Mouse (Mus musculus) forebrain, postnatal 0 days (tissue): Measurements from ENCODE around the gene Exoc3l. TPM values are rescaled to one million over a fixed set of nuclear protein-coding genes. Genes with fewer than 3 reads are reported as not detected.
A peak's percentile ranks its signal among the peaks of the same experiment; 100 is the strongest.

Experiments
- ATAC-seq: fragments of 200-750 bp; cut with Nextera tagmentation; 2 replicates; pipeline ENCODE4 v1.8.0; 2017; ENCODE audit warnings: mild to moderate bottlenecking, moderate library complexity
- DNase-seq: peaks from one replicate; pipeline ENCODE4 v3.0.0-alpha.2; 2015
- H3K27ac ChIP-seq: fragments of 300-500 bp; sonication (generic); 2 replicates; pipeline ENCODE4 v1.5.1; 2014; ENCODE audit warnings: low read depth, mild to moderate bottlenecking, antibody characterized with exemption, low read length, moderate library complexity, mixed read lengths
- H3K27me3 ChIP-seq: fragments of 300-500 bp; sonication (generic); 2 replicates; pipeline ENCODE4 v1.6.1; 2014; ENCODE audit warnings: mild to moderate bottlenecking, low read length, mixed read lengths; ENCODE audit not compliant: insufficient read depth
- H3K36me3 ChIP-seq: fragments of 300-500 bp; sonication (generic); 2 replicates; pipeline ENCODE4 v1.6.1; 2014; ENCODE audit warnings: mild to moderate bottlenecking, moderate library complexity; ENCODE audit not compliant: insufficient read depth
- H3K4me1 ChIP-seq: fragments of 300-500 bp; sonication (generic); 2 replicates; pipeline ENCODE4 v1.6.1; 2014; ENCODE audit warnings: antibody characterized with exemption; ENCODE audit not compliant: insufficient read depth
- H3K4me2 ChIP-seq: fragments of 300-500 bp; sonication (generic); 2 replicates; pipeline ENCODE4 v1.6.1; 2014; ENCODE audit warnings: low read depth, mild to moderate bottlenecking, moderate library complexity
- H3K4me3 ChIP-seq: fragments of 300-500 bp; sonication (generic); 2 replicates; pipeline ENCODE4 v1.5.1; 2014; ENCODE audit warnings: low read depth, low read length, mixed read lengths
- H3K9ac ChIP-seq: fragments of 300-500 bp; sonication (generic); 2 replicates; pipeline ENCODE4 v1.6.1; 2014; ENCODE audit warnings: mild to moderate bottlenecking
- H3K9me3 ChIP-seq: fragments of 300-500 bp; sonication (generic); 2 replicates; pipeline ENCODE4 v1.6.1; 2016; ENCODE audit warnings: low read length
- CTCF ChIP-seq: sonication (generic); IDR thresholded peaks from 2 replicates; pipeline ENCODE4 v1.5.1; 2016; ENCODE audit warnings: antibody characterized with exemption, control low read depth, low read depth
- WGBS: fragments of 180-500 bp; shearing (Covaris S2); extraction: QIAGEN DNeasy Blood & Tissue Kit; methylation state at CpG from one replicate; pipeline ENCODE4 v1.1.7; 2014; 5-methylcytosine and 5-hydroxymethylcytosine counted together
- polyA plus RNA-seq: library from polyadenylated mRNA; unstranded; fragments of >200 nt; fragmentation: Nextera tagmentation; extraction: Ambion mirVana; gene quantifications from 2 replicates; pipeline ENCODE4 v1.2.1, GENCODE M21; 2015
- total RNA-seq: library from RNA; depleted of rRNA; stranded (reverse); fragments of >200 nt; gene quantifications from 2 replicates; pipeline ENCODE4 v1.2.3, GENCODE M21; 2014

Exoc3l gene
- total and polyA plus RNA-seq, 2 experiments from 2014 or later: 2.7 to 7.5 TPM

- TF ChIP-seq CTCF: no peak
- H3K36me3 ChIP-seq: no peaks in the 10 kb centered on the region
- no peak for ATAC-seq
- no peak for DNase-seq
- no peak overlapping the region for H3K9ac ChIP-seq
- H3K9me3 ChIP-seq: no peaks in the 10 kb centered on the region
- H3K4me1 ChIP-seq: peaks cover 4% of the 10 kb centered on the region; the same call in 1 of the 2 replicates
- no peak overlapping the region for H3K4me2 ChIP-seq
- no peak overlapping the region for H3K4me3 ChIP-seq
- WGBS: 9% methylated on average over 13 of the region's 13 CpGs
- peaks cover 64% of the 10 kb centered on the region for H3K27me3 ChIP-seq
- no peak overlapping the region for H3K27ac ChIP-seq
Observed at GRCm38 (mm10) chr8:105266775-105267174, 29.1 kb downstream of the Exoc3l start.

- H3K27me3 ChIP-seq: peaks cover 61% of the 10 kb centered on the region
- no peak overlapping the region for H3K27ac ChIP-seq
- WGBS: 16% methylated on average over 10 of the region's 10 CpGs
- ATAC-seq: no peak
- peak overlapping the region; percentile 63; the same call in 1 of the 2 replicates for H3K4me2 ChIP-seq
- no peaks in the 10 kb centered on the region for H3K9me3 ChIP-seq
- DNase-seq: no peak
- H3K36me3 ChIP-seq: no peaks in the 10 kb centered on the region
- H3K9ac ChIP-seq: no peak overlapping the region
- peak overlapping the region; percentile 61; the same call in 1 of the 2 replicates for H3K4me3 ChIP-seq
- TF ChIP-seq CTCF: no peak
- H3K4me1 ChIP-seq: peaks cover 4% of the 10 kb centered on the region; the same call in 1 of the 2 replicates
Observed at GRCm38 (mm10) chr8:105265128-105265527, 30.8 kb downstream of the Exoc3l start.

GRCm38 (mm10) chr8:105264024-105264982, 31.6 kb downstream of the Exoc3l start, which contains the start of the genes Tradd and Fbxl8:
Tradd (minus strand) TSS chr8:105264609.
Fbxl8 (plus strand) TSS chr8:105264648.
- H3K4me1 ChIP-seq: peaks cover under 1% of the 10 kb centered on the region; the same call in 1 of the 2 replicates
- H3K27me3 ChIP-seq: peaks cover 61% of the 10 kb centered on the region
- ATAC-seq (0 out of 2 replicates have a peak, but pooled peaks have one; percentile 8), DNase-seq (no peak)
- peak within 1 kb of the TSS; percentile 61 for H3K4me3 ChIP-seq
- no peaks in the 10 kb centered on the region for H3K9me3 ChIP-seq
- H3K36me3 ChIP-seq: no peaks in the 10 kb centered on the region
- H3K9ac ChIP-seq: peak within 1 kb of the TSS; percentile 50
- TF ChIP-seq CTCF: 0 out of 2 replicates have a peak, but pooled peaks have one; percentile 13
- peak within 1 kb of the TSS; percentile 63 for H3K4me2 ChIP-seq
- H3K27ac ChIP-seq: no peak within 1 kb of the TSS
- 2% methylated on average over 54 of the region's 54 CpGs for WGBS

GRCm38 (mm10) chr8:105263244-105263912, 32.5 kb downstream of the Exoc3l start:
- no peak overlapping the region for H3K9ac ChIP-seq
- H3K4me2 ChIP-seq: no peak overlapping the region
- H3K4me3 ChIP-seq: no peak overlapping the region
- no peaks in the 10 kb centered on the region for H3K9me3 ChIP-seq
- ATAC-seq: no peak
- DNase-seq: no peak
- peak; percentile 34 for TF ChIP-seq CTCF
- no peaks in the 10 kb centered on the region for H3K36me3 ChIP-seq
- no peak overlapping the region for H3K27ac ChIP-seq
- H3K27me3 ChIP-seq: peaks cover 64% of the 10 kb centered on the region
- WGBS: 42% methylated on average over 16 of the region's 16 CpGs
- no peaks in the 10 kb centered on the region for H3K4me1 ChIP-seq

GRCm38 (mm10) chr8:105261326-105261980, 34.4 kb downstream of the Exoc3l start:
- Histone ChIP-seq H3K4me2 (no peak overlapping the region), H3K9me3 (no peaks in the 10 kb centered on the region), H3K27ac (no peak overlapping the region), H3K9ac (no peak overlapping the region), H3K36me3 (no peaks in the 10 kb centered on the region), H3K4me3 (no peak overlapping the region), H3K4me1 (no peaks in the 10 kb centered on the region), H3K27me3 (peaks cover 59% of the 10 kb centered on the region)
- ATAC-seq: no peak
- no peak for TF ChIP-seq CTCF
- WGBS: 87% methylated on average over 12 of the region's 12 CpGs
- DNase-seq: no peak

GRCm38 (mm10) chr8:105260371-105261099, 35.4 kb downstream of the Exoc3l start:
- TF ChIP-seq CTCF: no peak
- H3K4me2 ChIP-seq: no peak overlapping the region
- WGBS: 60% methylated on average over 7 of the region's 7 CpGs
- H3K4me3 ChIP-seq: no peak overlapping the region
- H3K9ac ChIP-seq: no peak overlapping the region
- DNase-seq (no peak), ATAC-seq (no peak)
- no peaks in the 10 kb centered on the region for H3K4me1 ChIP-seq
- H3K27ac ChIP-seq: no peak overlapping the region
- H3K36me3 ChIP-seq: no peaks in the 10 kb centered on the region
- H3K27me3 ChIP-seq: peaks cover 53% of the 10 kb centered on the region
- no peaks in the 10 kb centered on the region for H3K9me3 ChIP-seq
